Mouse (Mus musculus): ENCODE data around the gene Rsph6a. TPM values are rescaled to one million over a fixed set of nuclear protein-coding genes. Genes with fewer than 3 reads are reported as not detected.
A peak's percentile ranks its signal among the peaks of the same experiment; 100 is the strongest.

Rsph6a gene
- polyA plus RNA-seq, 1 experiment: not detected

GRCm38 (mm10) chr7:19109565-19109964 is 55.1 kb downstream of the Rsph6a start:
- H3K27me3 ChIP-seq (replicated peaks): peaks cover 28% of the 10 kb centered on the region

GRCm38 (mm10) chr7:19118028-19118771 is 63.7 kb downstream of the Rsph6a start, which contains the start of gene Gm4969:
Gm4969 (minus strand) TSS chr7:19118368.
- Histone ChIP-seq H3K4me1 (peaks cover 34% of the 10 kb centered on the region), H3K36me3 (replicated peaks; ENCODE audit: low read length) (peaks cover 8% of the 10 kb centered on the region), H3K9me3 (peaks cover 9% of the 10 kb centered on the region), H3K27me3 (replicated peaks) (no peaks in the 10 kb centered on the region), H3K4me3 (replicated peaks) (peak within 1 kb of the TSS; percentile 97)
- TF ChIP-seq GATA1 (IDR thresholded peaks at IDR 0.05; ENCODE audit: borderline replicate concordance, low read length) (no peak), FLI1 (IDR thresholded peaks at IDR 0.05; ENCODE audit: low read length) (no peak)

More at GRCm38 (mm10) chr7:19109565-19109964, 55.1 kb downstream of the Rsph6a start:
- no peak overlapping the region for H3K4me3 ChIP-seq (replicated peaks)
- no peaks in the 10 kb centered on the region for H3K36me3 ChIP-seq (replicated peaks; ENCODE audit: low read length)
- H3K4me1 ChIP-seq: peaks cover 63% of the 10 kb centered on the region
- H3K9me3 ChIP-seq: no peaks in the 10 kb centered on the region
- TF ChIP-seq GATA1 (IDR thresholded peaks at IDR 0.05; ENCODE audit: borderline replicate concordance, low read length) (no peak), FLI1 (IDR thresholded peaks at IDR 0.05; ENCODE audit: low read length) (no peak)

- Histone ChIP-seq H3K9me3 (peaks cover 9% of the 10 kb centered on the region), H3K4me3 (replicated peaks) (peak overlapping the region; percentile 97)
Measured at GRCm38 (mm10) chr7:19119083-19119482, 64.6 kb downstream of the Rsph6a start.

GRCm38 (mm10) chr7:19119631-19120429 is 65.3 kb downstream of the Rsph6a start, which contains the start of gene Fbxo46:
Fbxo46 (plus strand) TSS chr7:19119859.
- Histone ChIP-seq H3K36me3 (replicated peaks; ENCODE audit: low read length) (peaks cover 18% of the 10 kb centered on the region), H3K4me1 (peaks cover 38% of the 10 kb centered on the region), H3K4me3 (replicated peaks) (peak within 1 kb of the TSS; percentile 97), H3K27me3 (replicated peaks) (no peaks in the 10 kb centered on the region), H3K9me3 (peaks cover 9% of the 10 kb centered on the region)
- TF ChIP-seq GATA1 (IDR thresholded peaks at IDR 0.05; ENCODE audit: borderline replicate concordance, low read length): no peak
- no peak for TF ChIP-seq FLI1 (IDR thresholded peaks at IDR 0.05; ENCODE audit: low read length)

More at GRCm38 (mm10) chr7:19119083-19119482, 64.6 kb downstream of the Rsph6a start:
- peaks cover 10% of the 10 kb centered on the region for H3K36me3 ChIP-seq (replicated peaks; ENCODE audit: low read length)
- no peaks in the 10 kb centered on the region for H3K27me3 ChIP-seq (replicated peaks)
- peaks cover 31% of the 10 kb centered on the region for H3K4me1 ChIP-seq
- TF ChIP-seq FLI1 (IDR thresholded peaks at IDR 0.05; ENCODE audit: low read length): no peak
- TF ChIP-seq GATA1 (IDR thresholded peaks at IDR 0.05; ENCODE audit: borderline replicate concordance, low read length): no peak

- peaks cover 34% of the 10 kb centered on the region for H3K36me3 ChIP-seq (replicated peaks; ENCODE audit: low read length)
- H3K4me3 ChIP-seq (replicated peaks): peak overlapping the region; percentile 38
- peaks cover 9% of the 10 kb centered on the region for H3K9me3 ChIP-seq
- no peaks in the 10 kb centered on the region for H3K27me3 ChIP-seq (replicated peaks)
- no peak for TF ChIP-seq FLI1 (IDR thresholded peaks at IDR 0.05; ENCODE audit: low read length)
- TF ChIP-seq GATA1 (IDR thresholded peaks at IDR 0.05; ENCODE audit: borderline replicate concordance, low read length): no peak
- H3K4me1 ChIP-seq: peaks cover 43% of the 10 kb centered on the region
Measured at GRCm38 (mm10) chr7:19121686-19122085, 67.2 kb downstream of the Rsph6a start.

Other genes starting within 250 kb of the Rsph6a start
- not detected in 2 replicates for gene Psg17, start 233.1 kb upstream of the Rsph6a start, polyA plus RNA-seq (2012; ENCODE audit: insufficient read depth, low replicate concordance)
- 0.79 TPM in 1 of 2 replicates, not detected in the other for gene Mill2, start 214.7 kb upstream of the Rsph6a start, polyA plus RNA-seq (2012; ENCODE audit: insufficient read depth, low replicate concordance)
- gene Pglyrp1, start 183.4 kb upstream of the Rsph6a start, polyA plus RNA-seq (2012; ENCODE audit: insufficient read depth, low replicate concordance): 14.1 TPM in 1 of 2 replicates, not detected in the other
- 55.0 and 80.2 TPM in 2 replicates for gene Ccdc61, start 144.3 kb upstream of the Rsph6a start, polyA plus RNA-seq (2012; ENCODE audit: insufficient read depth, low replicate concordance)
- 0.02 and 0.64 TPM in 2 replicates for gene Nova2, start 128.8 kb upstream of the Rsph6a start, polyA plus RNA-seq (2012; ENCODE audit: insufficient read depth, low replicate concordance)
- not detected in 2 replicates for gene Nanos2, start 67.3 kb upstream of the Rsph6a start, polyA plus RNA-seq (2012; ENCODE audit: insufficient read depth, low replicate concordance)
- gene Mypop, start 63.4 kb upstream of the Rsph6a start, polyA plus RNA-seq (2012; ENCODE audit: insufficient read depth, low replicate concordance): 2.5 and 6.7 TPM in 2 replicates
- gene Irf2bp1, start 50.6 kb upstream of the Rsph6a start, polyA plus RNA-seq (2012; ENCODE audit: insufficient read depth, low replicate concordance): 53.2 and 120 TPM in 2 replicates
- gene Foxa3, start 31.2 kb upstream of the Rsph6a start, polyA plus RNA-seq (2012; ENCODE audit: insufficient read depth, low replicate concordance): not detected in 2 replicates
- 176 and 205 TPM in 2 replicates for gene Sympk, start 30.3 kb upstream of the Rsph6a start, polyA plus RNA-seq (2012; ENCODE audit: insufficient read depth, low replicate concordance)
- gene Dmwd, start 21.5 kb downstream of the Rsph6a start, polyA plus RNA-seq (2012; ENCODE audit: insufficient read depth, low replicate concordance): 13.4 and 30.3 TPM in 2 replicates
- gene Dmpk, start 29.2 kb downstream of the Rsph6a start, polyA plus RNA-seq (2012; ENCODE audit: insufficient read depth, low replicate concordance): 7.7 and 25.2 TPM in 2 replicates
- 11.5 and 23.2 TPM in 2 replicates for gene Six5, start 39.9 kb downstream of the Rsph6a start, polyA plus RNA-seq (2012; ENCODE audit: insufficient read depth, low replicate concordance)
- not detected in 2 replicates for gene Gm4969, start 63.7 kb downstream of the Rsph6a start, polyA plus RNA-seq (2012; ENCODE audit: insufficient read depth, low replicate concordance)
- gene Fbxo46, start 65.2 kb downstream of the Rsph6a start, polyA plus RNA-seq (2012; ENCODE audit: insufficient read depth, low replicate concordance): 28.9 and 35.0 TPM in 2 replicates
- gene Qpctl, start 94.6 kb downstream of the Rsph6a start, polyA plus RNA-seq (2012; ENCODE audit: insufficient read depth, low replicate concordance): 5.0 and 11.8 TPM in 2 replicates
- 50.5 and 69.4 TPM in 2 replicates for gene Snrpd2, start 95.0 kb downstream of the Rsph6a start, polyA plus RNA-seq (2012; ENCODE audit: insufficient read depth, low replicate concordance)
- gene Gipr, start 111.4 kb downstream of the Rsph6a start, polyA plus RNA-seq (2012; ENCODE audit: insufficient read depth, low replicate concordance): 1.2 TPM in 2 replicates
- gene Eml2, start 121.7 kb downstream of the Rsph6a start, polyA plus RNA-seq (2012; ENCODE audit: insufficient read depth, low replicate concordance): 53.9 and 56.3 TPM in 2 replicates
- gene Gpr4, start 157.8 kb downstream of the Rsph6a start, polyA plus RNA-seq (2012; ENCODE audit: insufficient read depth, low replicate concordance): 0.03 TPM in 1 of 2 replicates, not detected in the other
- 7.3 and 11.6 TPM in 2 replicates for gene Opa3, start 173.6 kb downstream of the Rsph6a start, polyA plus RNA-seq (2012; ENCODE audit: insufficient read depth, low replicate concordance)
- gene Vasp, start 217.1 kb downstream of the Rsph6a start, polyA plus RNA-seq (2012; ENCODE audit: insufficient read depth, low replicate concordance): 828 and 2,423 TPM in 2 replicates
- not detected in 2 replicates for gene Ppm1n, start 225.4 kb downstream of the Rsph6a start, polyA plus RNA-seq (2012; ENCODE audit: insufficient read depth, low replicate concordance)
- gene Rtn2, start 227.9 kb downstream of the Rsph6a start, polyA plus RNA-seq (2012; ENCODE audit: insufficient read depth, low replicate concordance): 6.1 and 8.4 TPM in 2 replicates